Mouse (Mus musculus) MN1 (cell line): Measurements from ENCODE around the gene Zfp27.
"Not testable (repeated sequence)": the region's sequence is repeated elsewhere in the genome, so short reads cannot be mapped to it uniquely, and the experiment has no call there.

Source experiments
- DNase-seq: peaks from one replicate; pipeline ENCODE4 v3.0.0-alpha.2; 2016; ENCODE audit warnings: low spot score

The Zfp27 gene

GRCm38 (mm10) chr7:29890501-29890900 is 15.9 kb downstream of the Zfp27 start:
- DNase-seq, result no peak

- DNase-seq, result no peak
These were observed 25.5 kb downstream of the Zfp27 start for GRCm38 (mm10) chr7:29880916-29881315.

GRCm38 (mm10) chr7:29880056-29880455 is 26.3 kb downstream of the Zfp27 start:
- DNase-seq, result no peak

GRCm38 (mm10) chr7:29877561-29877960 is 28.8 kb downstream of the Zfp27 start:
- DNase-seq, result not testable (repeated sequence)

GRCm38 (mm10) chr7:29874256-29874655 is 32.1 kb downstream of the Zfp27 start:
- no peak for DNase-seq

- DNase-seq, result peak; percentile 16
These were observed 44.7 kb downstream of the Zfp27 start for GRCm38 (mm10) chr7:29861660-29862059.

- peak; percentile 90 for DNase-seq
These were observed 46.5 kb downstream of the Zfp27 start, which contains the start of gene Zfp420 for GRCm38 (mm10) chr7:29859532-29860517. TSS of gene Zfp420 (plus strand) at chr7:29859979.

GRCm38 (mm10) chr7:29853219-29853842 is 53.0 kb downstream of the Zfp27 start, which contains the start of gene Zfp940:
TSS of gene Zfp940 (minus strand) at chr7:29853669.
- DNase-seq, result peak; percentile 87

GRCm38 (mm10) chr7:29852831-29853218 is 53.5 kb downstream of the Zfp27 start:
- DNase-seq, result no peak

GRCm38 (mm10) chr7:29844616-29845015 is 61.8 kb downstream of the Zfp27 start:
- no peak for DNase-seq
